Mouse (Mus musculus): ENCODE measurements at regions not wholly inside any gene's neighbourhood (a gene's known extent, or its start where the extent isn't known, plus 50 kb on each side); places are given as distances from the start of the nearest gene placed in this dataset.

- H3K36me3 ChIP-seq (ENCODE audit: control insufficient read depth, insufficient read depth, low read length): no peaks in the 10 kb centered on the region
- no peak for ATAC-seq (ENCODE audit: low FRiP score)
Measured at GRCm38 (mm10) chr11:19869671-19870070, 54.5 kb upstream of the Spred2 start.

GRCm38 (mm10) chr11:19870136-19870535, 54.0 kb upstream of the Spred2 start:
- H3K36me3 ChIP-seq (ENCODE audit: control insufficient read depth, insufficient read depth, low read length): no peaks in the 10 kb centered on the region
- DNase-seq (ENCODE audit: low spot score, missing footprints) (no peak), ATAC-seq (ENCODE audit: low FRiP score) (no peak)
- H3K4me1 ChIP-seq (ENCODE audit: control insufficient read depth, insufficient read depth, low read length): no peaks in the 10 kb centered on the region
- WGBS: 77% methylated on average over 7 of the region's 7 CpGs
- H3K4me2 ChIP-seq: no peak overlapping the region
- no peak overlapping the region for H3K4me3 ChIP-seq (ENCODE audit: low read depth, low read length)
- no peak overlapping the region for H3K27ac ChIP-seq (ENCODE audit: low read depth, low read length)
- H3K27me3 ChIP-seq (ENCODE audit: control insufficient read depth, insufficient read depth, low read length): no peaks in the 10 kb centered on the region
- no peak overlapping the region for H3K9ac ChIP-seq (ENCODE audit: low read length)
- H3K9me3 ChIP-seq (ENCODE audit: control insufficient read depth, low read length): no peaks in the 10 kb centered on the region; the same call in 1 of the 2 replicates

More at GRCm38 (mm10) chr11:19869671-19870070, 54.5 kb upstream of the Spred2 start:
- no peak overlapping the region for H3K27ac ChIP-seq (ENCODE audit: low read depth, low read length)
- H3K9ac ChIP-seq (ENCODE audit: low read length): no peak overlapping the region
- H3K27me3 ChIP-seq (ENCODE audit: control insufficient read depth, insufficient read depth, low read length): no peaks in the 10 kb centered on the region
- H3K4me3 ChIP-seq (ENCODE audit: low read depth, low read length): no peak overlapping the region
- no peak overlapping the region for H3K4me2 ChIP-seq
- no peaks in the 10 kb centered on the region; the same call in 1 of the 2 replicates for H3K9me3 ChIP-seq (ENCODE audit: control insufficient read depth, low read length)
- DNase-seq (ENCODE audit: low spot score, missing footprints): no peak
- 85% methylated on average over 3 of the region's 3 CpGs for WGBS
- H3K4me1 ChIP-seq (ENCODE audit: control insufficient read depth, insufficient read depth, low read length): no peaks in the 10 kb centered on the region

- Histone ChIP-seq H3K27ac (ENCODE audit: low read depth, low read length) (no peak overlapping the region), H3K36me3 (ENCODE audit: control insufficient read depth, insufficient read depth, low read length) (no peaks in the 10 kb centered on the region), H3K4me2 (no peak overlapping the region), H3K4me3 (ENCODE audit: low read depth, low read length) (no peak overlapping the region), H3K4me1 (ENCODE audit: control insufficient read depth, insufficient read depth, low read length) (0 out of 2 replicates have a peak, but pooled peaks cover 2% of the 10 kb centered on the region), H3K27me3 (ENCODE audit: control insufficient read depth, insufficient read depth, low read length) (no peaks in the 10 kb centered on the region), H3K9ac (ENCODE audit: low read length) (no peak overlapping the region), H3K9me3 (ENCODE audit: control insufficient read depth, low read length) (no peaks in the 10 kb centered on the region)
- no peak for ATAC-seq (ENCODE audit: low FRiP score)
- 86% methylated on average over 6 of the region's 6 CpGs for WGBS
- no peak for DNase-seq (ENCODE audit: low spot score, missing footprints)
Measured at GRCm38 (mm10) chr11:19873796-19874195, 50.4 kb upstream of the Spred2 start.

Data from midbrain, embryonic 11.5 days (tissue).